Mouse (Mus musculus) bone marrow, adult 2 months (tissue): ENCODE measurements around the gene Slc7a15.

Experiments
- CTCF ChIP-seq: fragments of 200-500 bp; IDR thresholded peaks from 2 replicates; pipeline ENCODE4 v1.5.1; 2011; ENCODE audit warnings: low read length, control low read depth; ENCODE audit not compliant: control insufficient read depth, insufficient read depth
- POLR2A ChIP-seq: fragments of 200-500 bp; IDR thresholded peaks from 2 replicates; pipeline ENCODE4 v1.6.1; 2011; ENCODE audit warnings: low read depth, mild to moderate bottlenecking, control low read depth, low read length, borderline replicate concordance; ENCODE audit not compliant: control insufficient read depth

DNA sequence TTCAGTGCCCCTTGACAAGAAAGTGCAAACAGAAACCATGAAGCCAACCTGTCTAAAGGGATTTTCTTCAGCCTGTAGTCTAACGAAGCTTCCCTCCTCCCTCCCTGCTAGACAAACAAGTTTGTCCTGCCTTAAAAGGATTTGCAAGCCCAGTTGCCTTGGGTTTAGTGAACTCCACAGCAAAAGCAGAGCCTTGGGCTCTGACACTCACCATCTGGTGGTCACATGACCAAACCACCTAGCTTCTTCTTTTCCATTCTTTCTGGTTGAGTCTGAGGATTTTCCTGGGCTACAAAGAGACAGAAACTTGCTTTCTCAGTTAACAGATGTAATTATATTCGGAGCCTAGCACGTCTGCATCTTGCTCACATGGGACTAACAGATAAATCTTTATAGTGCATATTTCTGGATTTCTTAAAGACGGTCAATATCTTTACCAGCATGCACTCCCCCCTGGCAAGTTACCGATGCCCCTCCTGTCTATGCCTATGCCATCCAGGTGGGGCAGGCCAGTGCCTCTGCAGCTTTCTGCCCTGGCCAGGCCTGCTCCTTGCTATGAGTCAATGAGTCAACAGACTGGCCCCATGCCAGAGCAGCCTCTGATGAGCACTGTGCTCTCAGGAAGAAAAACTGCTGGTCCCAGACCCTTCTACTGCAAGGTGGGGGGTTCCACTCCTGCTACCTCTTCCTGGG is 110.8 kb downstream of the Slc7a15 start:
- no peak for TF ChIP-seq CTCF
- TF ChIP-seq POLR2A: no peak
